Mouse (Mus musculus): Measurements from ENCODE around the gene Szrd1.

GRCm38 (mm10) chr4:141068655-141069054 lies 70.9 kb downstream of the Szrd1 start:
- no peak for TF ChIP-seq POLR2A (IDR thresholded peaks at IDR 0.05; ENCODE audit: borderline replicate concordance, insufficient read depth, low read length)
- no peak for TF ChIP-seq CTCF (IDR thresholded peaks at IDR 0.05; ENCODE audit: borderline replicate concordance, insufficient read depth, low read depth, low read length)

Measured in cerebellum, adult 2 months (tissue).